Mouse (Mus musculus) monocyte, adult 2 months (primary cell): Measurements from ENCODE around the gene Pam16.

Source experiments
- DNase-seq, 2 experiments: peaks; one replicate each; pipeline ENCODE4 v3.0.0; 2022; ENCODE audit warnings: low spot score in 2 of 2, low read depth in 1 of 2

Gene Pam16

DNA sequence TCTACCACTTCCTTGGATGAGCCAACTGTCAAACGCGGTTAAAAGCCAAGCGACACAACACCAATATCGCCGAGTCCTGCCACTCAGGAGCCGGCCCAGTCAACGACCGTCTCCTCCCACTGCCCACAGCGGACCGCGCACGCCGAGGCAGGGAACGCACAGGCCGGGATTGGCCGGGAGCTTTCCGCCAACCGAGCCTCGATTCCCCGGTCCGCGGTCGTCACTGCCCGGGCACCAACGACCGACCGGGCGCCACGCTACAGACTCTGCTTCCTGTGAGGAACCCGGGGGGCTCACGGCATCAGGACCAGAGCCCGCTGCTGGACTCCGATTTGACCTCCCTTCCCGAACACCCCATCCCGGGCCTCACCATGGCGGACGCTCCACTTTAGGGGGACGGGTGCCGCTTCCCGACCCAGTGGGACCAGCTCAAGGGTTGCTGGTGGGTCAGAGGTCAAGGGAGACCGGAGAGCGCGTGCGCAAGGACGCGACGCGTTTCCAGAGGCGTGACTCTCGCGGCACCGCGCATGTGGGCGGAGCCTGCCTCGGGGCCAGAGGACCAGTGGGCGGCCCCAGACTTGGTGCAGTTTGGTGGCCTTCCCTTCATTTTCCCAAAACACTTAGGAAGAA, at the start of gene Pam16:
TSS of gene Pam16 (minus strand) at position 508 of the 630 bp plus-strand sequence.
- peak; percentile 62 to 84 for DNase-seq

DNA sequence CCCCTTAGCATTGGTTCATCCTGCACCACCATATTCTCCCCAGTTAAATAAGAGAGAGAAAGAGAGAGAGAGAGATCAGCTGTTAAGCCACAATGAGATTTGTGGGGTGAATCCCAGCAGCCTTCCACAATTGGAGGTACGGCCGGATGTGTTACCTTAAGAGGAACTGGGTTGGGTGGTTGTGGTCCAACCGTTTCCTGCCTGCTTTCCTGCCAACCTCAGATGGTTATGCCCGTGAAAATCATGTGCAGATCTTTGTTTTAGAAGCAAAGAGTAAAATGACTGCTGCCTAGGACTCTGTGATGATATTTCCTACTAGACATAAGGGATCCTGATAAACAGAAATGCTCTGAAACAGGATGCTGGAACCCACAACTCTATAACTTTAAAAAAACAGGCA, 49.3 kb upstream of the Pam16 start:
- peak in 1 of 2 experiments; percentile 22 for DNase-seq

DNA sequence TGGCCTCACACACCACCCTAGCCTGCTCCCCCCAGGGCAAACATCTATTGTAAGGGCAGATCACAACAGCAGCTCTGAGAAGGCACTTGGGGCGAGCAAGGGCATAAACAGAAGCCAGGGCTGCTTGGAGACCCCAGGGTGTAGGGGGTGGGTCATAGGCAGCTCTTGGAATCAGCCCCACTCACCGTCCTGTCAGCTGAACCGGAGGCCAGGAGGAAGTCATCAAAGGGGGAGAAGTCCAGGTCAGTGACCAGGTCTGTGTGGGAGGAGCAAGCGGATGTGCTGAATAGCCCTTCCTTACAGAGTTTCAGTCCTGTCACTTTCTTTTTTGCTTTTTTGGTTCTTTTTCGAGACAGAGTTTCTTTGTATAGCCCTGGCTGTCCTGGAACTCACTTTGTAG, 45.5 kb upstream of the Pam16 start:
- no peak for DNase-seq

DNA sequence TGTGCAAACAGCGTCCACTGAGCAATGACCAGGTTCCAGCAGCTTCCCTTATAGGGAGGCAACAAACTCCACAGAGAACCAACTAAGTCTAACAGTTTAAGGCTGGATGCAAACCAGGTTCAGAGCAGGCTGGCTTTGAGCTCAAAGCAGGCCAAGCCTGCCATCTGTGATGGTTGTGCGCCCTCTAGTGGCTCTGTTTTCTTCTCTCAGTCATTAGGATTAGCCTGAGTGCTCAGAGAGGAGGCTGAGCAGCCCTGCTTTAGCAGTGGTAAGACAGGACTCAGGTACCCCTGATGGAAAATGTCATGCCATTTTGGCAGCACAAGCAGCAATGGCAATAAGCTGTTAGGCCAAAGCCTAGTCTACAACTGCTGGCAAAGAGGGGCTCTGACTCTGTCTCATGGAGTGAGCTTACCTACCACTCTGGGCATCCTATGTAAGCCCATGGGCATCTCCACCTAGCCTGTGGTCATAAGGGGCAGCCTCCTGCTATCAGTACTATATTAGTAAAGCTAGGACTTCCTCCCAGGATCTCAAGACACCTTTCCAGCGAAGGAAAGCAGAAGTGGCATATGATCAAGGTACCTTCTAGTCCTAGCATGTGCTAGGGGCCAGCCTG, 42.5 kb upstream of the Pam16 start:
- DNase-seq, result peak; percentile 33 to 56

- DNase-seq, result no peak
Measured at GRCm38 (mm10) chr16:4665726-4666125, 40.9 kb upstream of the Pam16 start.

DNA sequence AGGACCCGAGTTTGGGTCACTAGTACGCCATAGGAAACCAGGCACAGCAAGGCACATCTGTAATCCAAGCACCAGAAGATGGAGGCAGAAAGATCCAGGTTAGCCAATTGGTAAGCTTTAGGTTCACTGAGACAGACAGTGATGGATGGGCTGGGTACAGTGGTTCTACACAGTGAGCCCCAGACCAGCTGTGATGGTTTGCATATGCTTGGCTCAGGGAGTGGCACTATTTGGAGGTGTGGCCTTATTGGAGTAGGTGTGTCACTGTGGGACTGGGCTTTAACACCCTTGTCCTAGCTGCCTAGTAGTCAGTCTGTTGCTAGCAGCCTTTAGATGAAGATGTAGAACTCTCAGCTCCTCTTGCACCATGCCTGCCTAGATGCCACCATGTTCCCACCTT, 39.0 kb upstream of the Pam16 start:
- no peak for DNase-seq

GRCm38 (mm10) chr16:4661605-4662004, 36.8 kb upstream of the Pam16 start:
- DNase-seq, result no peak

DNA sequence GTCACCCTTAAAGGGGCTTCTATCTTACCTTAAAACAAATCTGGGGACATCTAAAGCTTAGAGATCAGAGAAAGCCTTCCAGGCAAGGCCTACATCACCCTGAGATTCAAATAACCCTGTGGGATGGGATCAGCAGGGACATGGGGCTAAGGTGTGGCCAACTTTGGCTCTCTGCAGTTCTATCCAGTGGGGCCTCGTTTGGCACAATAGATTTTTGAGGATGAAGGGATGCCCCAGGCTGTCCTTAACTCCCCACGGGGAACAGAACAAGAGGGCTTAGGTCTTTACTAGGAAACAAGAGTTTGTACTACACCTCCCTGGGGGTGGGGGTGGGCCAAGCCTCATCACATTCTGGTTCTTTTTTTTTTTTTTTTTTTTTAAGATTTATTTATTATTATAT, 34.5 kb upstream of the Pam16 start:
- DNase-seq, result no peak

- DNase-seq, result no peak
Measured at GRCm38 (mm10) chr16:4658781-4659245, 34.0 kb upstream of the Pam16 start.

DNA sequence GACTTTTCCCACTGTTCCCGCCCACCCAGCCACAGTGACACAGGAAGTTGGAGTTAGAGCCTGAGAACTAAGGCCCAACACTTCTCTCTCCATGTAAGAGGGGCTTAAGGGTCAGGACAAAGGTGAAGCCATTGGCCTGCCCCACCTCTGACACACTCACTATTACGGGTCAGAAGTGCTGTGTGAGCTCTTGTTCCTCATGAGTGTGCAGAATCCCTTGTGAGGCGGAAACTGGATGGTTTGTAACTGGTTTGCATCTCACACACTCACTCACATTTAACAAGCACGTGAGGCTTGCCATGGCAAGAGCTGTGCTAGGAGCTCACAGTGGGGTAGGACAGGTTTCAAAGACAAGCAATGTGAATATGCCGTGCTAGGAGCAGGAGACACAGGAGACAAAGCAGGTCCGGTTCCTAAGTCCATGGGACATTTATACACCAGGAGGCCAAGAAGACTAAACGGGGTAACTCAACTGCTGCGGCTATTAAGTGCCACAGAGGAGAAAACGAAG, 31.8 kb upstream of the Pam16 start:
- DNase-seq, result no peak

DNA sequence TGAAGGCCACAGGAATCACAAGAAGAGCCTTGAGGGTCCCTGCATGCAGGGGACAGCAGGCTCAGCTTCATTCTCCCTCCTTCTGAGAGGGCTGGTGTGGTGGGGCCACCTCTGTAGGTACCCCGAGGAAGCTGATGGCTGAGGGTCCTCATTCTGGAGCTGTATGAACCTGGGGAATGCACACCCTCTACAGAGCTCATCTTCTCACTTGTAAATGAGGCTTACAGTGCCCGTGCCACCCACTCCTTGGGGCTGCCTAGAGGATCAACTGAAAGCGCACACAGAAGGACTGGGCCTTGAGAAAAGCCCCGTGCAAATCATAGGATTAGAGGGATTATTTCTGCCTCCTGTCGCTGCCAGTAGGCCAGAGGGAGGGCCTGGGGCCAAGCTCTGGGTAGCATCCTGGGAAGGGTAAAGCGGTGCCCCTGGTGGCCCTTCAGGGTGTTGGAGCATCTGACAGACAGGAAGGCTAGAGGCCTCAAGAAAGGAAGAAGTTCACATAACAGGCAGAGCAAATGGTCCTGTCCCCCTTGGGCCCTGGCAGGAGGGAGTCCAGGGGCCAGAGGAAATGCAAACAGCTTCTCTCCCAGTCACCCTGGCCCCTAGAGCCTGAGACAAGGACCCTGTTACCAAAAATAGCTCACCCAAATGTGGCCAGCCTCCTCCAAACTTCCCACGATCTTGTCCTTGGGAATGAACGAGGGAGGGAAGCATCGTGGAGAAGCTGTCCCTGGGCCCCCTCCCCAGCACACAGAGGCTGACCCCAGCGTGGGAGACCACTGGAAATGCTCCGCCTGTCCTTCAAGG, 31.2 kb upstream of the Pam16 start:
- DNase-seq, result no peak

DNA sequence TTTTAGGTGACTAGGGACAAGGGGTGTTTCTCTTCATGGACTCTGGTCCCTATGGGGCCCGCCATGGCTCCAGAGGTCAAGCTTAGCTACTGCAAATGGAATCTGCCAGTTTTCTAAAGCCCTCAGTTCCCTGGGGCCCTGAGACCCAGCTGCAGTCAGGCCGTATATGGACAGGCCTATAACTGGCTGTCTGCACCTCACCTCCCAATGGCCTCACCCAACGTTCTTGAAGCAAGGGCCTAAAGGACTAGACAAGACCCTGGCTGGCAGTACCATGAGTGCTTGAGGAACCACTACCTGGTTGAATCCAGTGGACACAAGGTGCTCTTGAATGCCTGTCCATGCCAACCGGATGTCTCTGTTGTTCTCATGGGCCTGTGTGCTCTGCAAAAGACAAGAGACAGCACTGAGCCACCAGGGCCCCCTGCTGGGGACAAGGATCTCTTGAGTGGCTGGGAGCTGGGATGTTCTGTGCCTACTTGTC, 30.5 kb upstream of the Pam16 start:
- no peak for DNase-seq

GRCm38 (mm10) chr16:4654706-4655105, 29.9 kb upstream of the Pam16 start:
- no peak for DNase-seq

GRCm38 (mm10) chr16:4652707-4653416, 28.1 kb upstream of the Pam16 start:
- no peak for DNase-seq

DNA sequence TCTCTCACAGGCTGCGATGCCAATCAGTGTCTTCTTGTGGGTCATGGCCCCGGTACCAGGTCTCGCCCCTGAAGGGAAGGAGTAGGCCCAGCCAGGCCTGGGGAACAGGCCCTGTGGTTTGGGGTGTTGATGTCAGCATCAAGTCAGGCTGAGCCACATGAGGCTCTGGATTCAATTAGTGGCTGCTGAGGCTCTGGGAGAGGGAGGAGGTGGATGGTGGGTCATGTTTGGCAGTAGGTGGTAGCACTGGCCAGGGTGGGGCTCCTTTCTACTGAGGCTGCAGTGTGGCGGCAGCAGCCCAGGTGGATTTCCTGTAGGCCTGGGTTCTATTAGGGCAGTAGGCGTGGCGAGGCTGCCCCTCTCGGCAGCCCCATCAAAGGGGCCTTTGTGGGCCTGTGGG, 26.8 kb upstream of the Pam16 start:
- no peak for DNase-seq

- DNase-seq, result no peak
Measured at GRCm38 (mm10) chr16:4651081-4651480, 26.3 kb upstream of the Pam16 start.

- DNase-seq, result no peak
Measured at GRCm38 (mm10) chr16:4650161-4650560, 25.4 kb upstream of the Pam16 start.

GRCm38 (mm10) chr16:4649692-4650091, 24.9 kb upstream of the Pam16 start:
- DNase-seq, result no peak

- no peak for DNase-seq
Measured at GRCm38 (mm10) chr16:4649211-4649610, 24.4 kb upstream of the Pam16 start.

DNA sequence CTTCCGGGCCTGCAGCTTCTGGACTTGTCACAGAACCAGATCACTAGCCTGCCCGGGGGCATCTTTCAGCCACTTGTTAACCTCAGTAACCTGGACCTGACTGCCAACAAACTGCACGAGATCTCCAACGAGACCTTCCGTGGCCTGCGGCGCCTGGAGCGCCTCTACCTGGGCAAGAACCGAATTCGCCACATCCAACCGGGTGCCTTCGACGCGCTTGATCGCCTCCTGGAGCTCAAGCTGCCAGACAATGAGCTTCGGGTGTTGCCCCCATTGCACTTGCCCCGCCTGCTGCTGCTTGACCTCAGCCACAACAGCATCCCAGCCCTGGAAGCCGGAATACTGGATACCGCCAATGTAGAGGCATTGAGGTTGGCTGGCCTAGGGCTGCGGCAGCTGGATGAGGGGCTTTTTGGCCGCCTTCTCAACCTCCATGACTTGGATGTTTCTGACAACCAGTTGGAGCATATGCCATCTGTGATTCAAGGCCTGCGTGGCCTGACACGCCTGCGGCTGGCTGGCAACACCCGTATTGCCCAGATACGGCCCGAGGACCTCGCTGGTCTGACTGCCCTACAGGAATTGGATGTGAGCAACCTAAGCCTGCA, 23.7 kb upstream of the Pam16 start:
- DNase-seq, result no peak

GRCm38 (mm10) chr16:4647651-4648141, 22.9 kb upstream of the Pam16 start:
- DNase-seq, result no peak
